In genomic region chr4:137356674-137357510, GRCm38 (mm10) we compare ENCODE assay signal across 7 mouse cellular contexts. TPM values are rescaled to one million over a fixed set of nuclear protein-coding genes. Genes with fewer than 3 reads are reported as not detected.
DNase-seq lines count a peak whose midpoint lies in the region; ATAC-seq and TF ChIP-seq lines count a peak whose summit lies in the region.

No protein-coding gene starts in this region.

- no peaks in the 10 kb centered on the region for H3K27me3 ChIP-seq in limb, embryonic 14.5 days (ENCODE audit: control insufficient read depth, insufficient read depth, low read length)
- no peaks in the 10 kb centered on the region for H3K27me3 ChIP-seq in midbrain, embryonic 16.5 days (ENCODE audit: control insufficient read depth, insufficient read depth, low read depth, low read length)

- peak; percentile 58 for ATAC-seq in limb, embryonic 14.5 days (ENCODE audit: low FRiP score, low read depth)
- peak; percentile 75 for ATAC-seq in midbrain, embryonic 16.5 days

- H3K4me1 ChIP-seq in limb, embryonic 14.5 days (ENCODE audit: control insufficient read depth, insufficient read depth, low read length), result peaks cover 11% of the 10 kb centered on the region
- H3K4me1 ChIP-seq in midbrain, embryonic 16.5 days (ENCODE audit: control insufficient read depth, insufficient read depth, low read length), result peaks cover 34% of the 10 kb centered on the region

- peak overlapping the region; percentile 97 for H3K4me3 ChIP-seq in limb, embryonic 14.5 days (replicated peaks; ENCODE audit: low read length)
- H3K4me3 ChIP-seq in midbrain, embryonic 16.5 days (ENCODE audit: low read depth, low read length), result peak overlapping the region; percentile 97

- no peak for TF ChIP-seq POLR2A in limb, embryonic 14.5 days (IDR thresholded peaks at IDR 0.05; ENCODE audit: borderline replicate concordance, extremely low read depth, insufficient read depth, insufficient read length)

- no peaks in the 10 kb centered on the region for H3K36me3 ChIP-seq in limb, embryonic 14.5 days (ENCODE audit: control insufficient read depth, insufficient read depth, low read length)
- no peaks in the 10 kb centered on the region for H3K36me3 ChIP-seq in midbrain, embryonic 16.5 days (ENCODE audit: control insufficient read depth, insufficient read depth, low read length)

- H3K27ac ChIP-seq in limb, embryonic 14.5 days (replicated peaks; ENCODE audit: low read depth, low read length), result peak overlapping the region; percentile 97
- H3K27ac ChIP-seq in midbrain, embryonic 16.5 days (ENCODE audit: low read length), result peak overlapping the region; percentile 98

- 0% methylated on average over 22 of the region's 90 CpGs for WGBS in limb, embryonic 14.5 days
- WGBS in midbrain, embryonic 16.5 days, result under 1% methylated on average over 56 of the region's 90 CpGs

- no peaks in the 10 kb centered on the region for H3K9me3 ChIP-seq in limb, embryonic 14.5 days (ENCODE audit: control insufficient read depth, low read length)
- no peaks in the 10 kb centered on the region for H3K9me3 ChIP-seq in midbrain, embryonic 16.5 days (replicated peaks; ENCODE audit: control insufficient read depth, low read length, poor library complexity, severe bottlenecking)

- peak; percentile 61 for DNase-seq in adrenal gland, adult 8-10 months
- DNase-seq in embryo, embryonic 11.5 days (ENCODE audit: low read depth, low spot score), result peak; percentile 30
- DNase-seq in heart, adult 11 months, result peak; percentile 99
- peak; percentile 68 for DNase-seq in kidney, adult 11 months
- DNase-seq in limb, embryonic 14.5 days (ENCODE audit: low spot score), result peak; percentile 51
- peak; percentile 73 to 74 for DNase-seq in spleen, postnatal 10 days (ENCODE audit: low spot score in 2 of 2)

- H3K9ac ChIP-seq in limb, embryonic 14.5 days (ENCODE audit: low read depth, low read length, severe bottlenecking), result peak overlapping the region; percentile 100
- peak overlapping the region; percentile 99 for H3K9ac ChIP-seq in midbrain, embryonic 16.5 days (ENCODE audit: low read depth, low read length)

- peak overlapping the region; percentile 67 for H3K4me2 ChIP-seq in limb, embryonic 14.5 days (replicated peaks; ENCODE audit: low read depth, low read length, severe bottlenecking)
- peak overlapping the region; percentile 78 for H3K4me2 ChIP-seq in midbrain, embryonic 16.5 days (ENCODE audit: low read length)

RNA-seq across cellular contexts. Expression of gene Cdc42, which starts 0.6 kb away (rescaled TPM):
- total RNA-seq in adrenal gland, adult 8-10 months (2022), result 100 to 1,000 TPM; 385 to 468 (median 412) TPM
- 300 and 342 TPM in 2 replicates for polyA plus RNA-seq in limb, embryonic 14.5 days (2012; rRNA removed)
- 720 and 741 TPM in 2 replicates for polyA plus RNA-seq in limb, embryonic 14.5 days (2014; fragmentation: Nextera tagmentation; extraction: Ambion mirVana)
- 1,054 and 1,095 TPM in 2 replicates for polyA plus RNA-seq in midbrain, embryonic 16.5 days (2015; fragmentation: Nextera tagmentation; extraction: Ambion mirVana)

RNA-seq across cellular contexts. Expression of gene Cela3a, which starts 52.7 kb away (rescaled TPM):
- total RNA-seq in adrenal gland, adult 8-10 months (2022), result not detected
- not detected in 2 replicates for polyA plus RNA-seq in limb, embryonic 14.5 days (2012; rRNA removed)
- not detected in 2 replicates for polyA plus RNA-seq in limb, embryonic 14.5 days (2014; fragmentation: Nextera tagmentation; extraction: Ambion mirVana)
- polyA plus RNA-seq in midbrain, embryonic 16.5 days (2015; fragmentation: Nextera tagmentation; extraction: Ambion mirVana), result not detected in 2 replicates

Comparison
In these comparisons a context has a peak if more than half of its experiments do, and no peak if none do; other contexts are left out.
1. Peak in every context shown above with its lines: DNase-seq, ATAC-seq, H3K4me3 ChIP-seq and H3K27ac ChIP-seq.
2. DNase-seq: peak in every context shown above with its lines; median percentile 99 in heart, adult 11 months; 74 in spleen, postnatal 10 days; 68 in kidney, adult 11 months; 61 in adrenal gland, adult 8-10 months; 51 in limb, embryonic 14.5 days; 30 in embryo, embryonic 11.5 days.